Comparison of ENCODE assay signal across 8 mouse cellular contexts in genomic region chr13:42244240-42245086, GRCm38 (mm10). TPM values are rescaled to one million over a fixed set of nuclear protein-coding genes. Genes with fewer than 3 reads are reported as not detected.
A peak's percentile ranks its signal among the peaks of the same experiment; 100 is the strongest.
DNase-seq lines count a peak whose midpoint lies in the region; ATAC-seq and TF ChIP-seq lines count a peak whose summit lies in the region.

No protein-coding gene starts in this region.

- DNase-seq in gastrocnemius, adult 2 months = peak; percentile 21
- DNase-seq in gastrocnemius, postnatal 36 days = no peak
- peak; percentile 61 for DNase-seq in MN1 (ENCODE audit: low spot score)
- DNase-seq in embryonic facial prominence, embryonic 14.5 days (ENCODE audit: low spot score) = peak; percentile 89
- DNase-seq in induced T-regulatory cell, adult 2 months (ENCODE audit: low read depth) = peak; percentile 80
- DNase-seq in left cerebral cortex, adult 18-20 months (ENCODE audit: low spot score in 2 of 2) = peak; percentile 4 to 7
- no peak for DNase-seq in testis, postnatal 10 days (ENCODE audit: low spot score)

- peak; percentile 69 for TF ChIP-seq CTCF in gastrocnemius, adult 2 months (IDR thresholded peaks at IDR 0.05)

- intact Hi-C loops in gastrocnemius, adult 2 months (cut with DNase I) = loop anchor here (1.0 to 5.0 kb wide), 2 partner anchors 535 to 602 kb away; no protein-coding TSS in a partner anchor
- intact Hi-C loops in gastrocnemius, postnatal 36 days (cut with DNase I) = loop anchor here (2.0 to 5.0 kb wide), 2 partner anchors 536 to 602 kb away; no protein-coding TSS in a partner anchor

- no peak for TF ChIP-seq POLR2A in myocyte (IDR thresholded peaks at IDR 0.05; ENCODE audit: insufficient read length, low read depth)

- no peaks in the 10 kb centered on the region for H3K36me3 ChIP-seq in embryonic facial prominence, embryonic 14.5 days (ENCODE audit: control insufficient read depth, insufficient read depth, low read length)
- H3K36me3 ChIP-seq in myocyte (ENCODE audit: control insufficient read depth, insufficient read depth) = no peaks in the 10 kb centered on the region

- WGBS in embryonic facial prominence, embryonic 14.5 days = 43% methylated on average over 7 of the region's 7 CpGs

- no peak overlapping the region for H3K27ac ChIP-seq in gastrocnemius, adult 2 months
- no peak overlapping the region for H3K27ac ChIP-seq in embryonic facial prominence, embryonic 14.5 days (replicated peaks; ENCODE audit: low read depth, low read length)

- H3K4me1 ChIP-seq in embryonic facial prominence, embryonic 14.5 days (ENCODE audit: control insufficient read depth, insufficient read depth, low read length) = 0 out of 2 replicates have a peak, but pooled peaks cover 5% of the 10 kb centered on the region

- peak; percentile 50; the same call in 1 of the 2 replicates for ATAC-seq in embryonic facial prominence, embryonic 14.5 days (ENCODE audit: low read depth)

- no peak overlapping the region for H3ac ChIP-seq in myocyte (ENCODE audit: control insufficient read depth, insufficient read length)

- no peak overlapping the region for H3K9ac ChIP-seq in embryonic facial prominence, embryonic 14.5 days (ENCODE audit: low read depth, low read length)

- no peaks in the 10 kb centered on the region for H3K27me3 ChIP-seq in embryonic facial prominence, embryonic 14.5 days (replicated peaks; ENCODE audit: control insufficient read depth, insufficient read depth, low read length)
- no peaks in the 10 kb centered on the region for H3K27me3 ChIP-seq in myocyte (ENCODE audit: control insufficient read depth, insufficient read depth, insufficient read length)

- H3K79me2 ChIP-seq in myocyte (ENCODE audit: control insufficient read depth, insufficient read depth) = no peaks in the 10 kb centered on the region

- H3K4me3 ChIP-seq in gastrocnemius, adult 2 months = no peak overlapping the region
- H3K4me3 ChIP-seq in embryonic facial prominence, embryonic 14.5 days (ENCODE audit: low read depth, low read length) = no peak overlapping the region
- H3K4me3 ChIP-seq in myocyte = no peak overlapping the region

- peaks cover 7% of the 10 kb centered on the region; the same call in 1 of the 2 replicates for H3K9me3 ChIP-seq in embryonic facial prominence, embryonic 14.5 days (ENCODE audit: control insufficient read depth, low read length)

- no peak overlapping the region for H3K4me2 ChIP-seq in embryonic facial prominence, embryonic 14.5 days (ENCODE audit: low read depth, low read length)
- H3K4me2 ChIP-seq in myocyte (ENCODE audit: low read depth) = peak overlapping the region; percentile 49

TF ChIP-seq in myocyte, 11 proteins besides CTCF, POLR2A, EP300 and RAD21:
- TF ChIP-seq TCF12 (IDR thresholded peaks at IDR 0.05; ENCODE audit: insufficient read depth, poor library complexity, severe bottlenecking) = no peak
- TF ChIP-seq CEBPB (IDR thresholded peaks at IDR 0.05; ENCODE audit: insufficient read depth, poor library complexity, severe bottlenecking) = no peak
- no peak for TF ChIP-seq E2F4 (IDR thresholded peaks at IDR 0.05; ENCODE audit: insufficient read depth)
- TF ChIP-seq REST (IDR thresholded peaks at IDR 0.05; ENCODE audit: insufficient read depth, insufficient read length) = no peak
- no peak for TF ChIP-seq USF1 (IDR thresholded peaks at IDR 0.05; ENCODE audit: low read depth)
- TF ChIP-seq MAX (IDR thresholded peaks at IDR 0.05; ENCODE audit: low read depth) = no peak
- TF ChIP-seq MYOG (IDR thresholded peaks at IDR 0.05; ENCODE audit: control insufficient read depth in 1 of 3, insufficient read depth in 1 of 3, insufficient read length in 2 of 3, low read depth in 2 of 3) = no peak
- TF ChIP-seq MYOD1 (IDR thresholded peaks at IDR 0.05; ENCODE audit: control insufficient read depth in 1 of 3, insufficient read length in 2 of 3, low read depth in 2 of 3) = no peak
- no peak for TF ChIP-seq POLR2AphosphoS2 (IDR thresholded peaks at IDR 0.05; ENCODE audit: insufficient read length, low read depth)
- no peak for TF ChIP-seq TCF3 (IDR thresholded peaks at IDR 0.05; ENCODE audit: insufficient read length, low read depth)
- TF ChIP-seq SRF (IDR thresholded peaks at IDR 0.05; ENCODE audit: control insufficient read depth, insufficient read length, low read depth) = no peak

RNA-seq across cellular contexts. Expression of gene Edn1, which starts 56.8 kb away (rescaled TPM):
- total RNA-seq in gastrocnemius, adult 2 months (2021) = 1 to 10 TPM; 1.6 to 1.7 TPM
- total RNA-seq in gastrocnemius, postnatal 36 days (2021) = 1 to 10 TPM; 1.2 to 1.7 TPM
- polyA plus RNA-seq in embryonic facial prominence, embryonic 14.5 days (2014; fragmentation: Nextera tagmentation; extraction: Ambion mirVana) = 2.4 and 2.9 TPM in 2 replicates
- total RNA-seq in left cerebral cortex, adult 18-20 months (2021) = 1 to 10 TPM; 2.6 to 3.7 TPM
- polyA plus RNA-seq in myocyte (2012; fragmentation: generic; extraction: Trizol) = 0.58 TPM

Comparison
In these comparisons a context has a peak if more than half of its experiments do, and no peak if none do; other contexts are left out.
1. DNase-seq: peak in gastrocnemius, adult 2 months (single experiment), MN1 (single experiment), embryonic facial prominence, embryonic 14.5 days (single experiment), induced T-regulatory cell, adult 2 months (single experiment) and left cerebral cortex, adult 18-20 months (2 of 2); none in gastrocnemius, postnatal 36 days (0 of 2) and testis, postnatal 10 days (single experiment).